Mouse (Mus musculus) cerebellum, postnatal 4 days (tissue): Measurements from ENCODE around the gene Rnf31.

ENCODE experiments used
- DNase-seq, 2 experiments: peaks; one replicate each; pipeline ENCODE4 v3.0.0; 2022; ENCODE audit warnings: low spot score in 2 of 2, mixed read lengths in 1 of 2

The Rnf31 gene

DNA sequence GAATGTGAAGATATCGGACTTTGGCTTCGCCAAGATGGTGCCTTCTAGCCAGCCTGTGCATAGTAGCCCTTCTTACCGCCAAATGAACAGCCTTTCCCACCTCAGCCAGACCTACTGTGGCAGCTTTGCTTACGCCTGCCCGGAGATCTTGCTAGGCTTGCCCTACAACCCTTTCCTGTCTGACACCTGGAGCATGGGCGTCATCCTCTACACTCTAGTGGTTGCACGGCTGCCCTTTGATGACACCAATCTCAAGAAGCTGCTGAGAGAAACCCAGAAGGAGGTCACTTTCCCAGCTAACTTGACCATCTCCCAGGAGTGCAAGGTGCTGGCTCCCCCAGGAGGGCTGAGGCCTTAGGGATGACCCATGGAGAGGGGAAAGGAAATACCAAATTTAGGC is 60.0 kb downstream of the Rnf31 start:
- DNase-seq = no peak
